Mouse (Mus musculus): ENCODE data around the gene F11. TPM values are rescaled to one million over a fixed set of nuclear protein-coding genes. Genes with fewer than 3 reads are reported as not detected.

F11 gene
- polyA plus RNA-seq, 1 experiment: not detected

DNA sequence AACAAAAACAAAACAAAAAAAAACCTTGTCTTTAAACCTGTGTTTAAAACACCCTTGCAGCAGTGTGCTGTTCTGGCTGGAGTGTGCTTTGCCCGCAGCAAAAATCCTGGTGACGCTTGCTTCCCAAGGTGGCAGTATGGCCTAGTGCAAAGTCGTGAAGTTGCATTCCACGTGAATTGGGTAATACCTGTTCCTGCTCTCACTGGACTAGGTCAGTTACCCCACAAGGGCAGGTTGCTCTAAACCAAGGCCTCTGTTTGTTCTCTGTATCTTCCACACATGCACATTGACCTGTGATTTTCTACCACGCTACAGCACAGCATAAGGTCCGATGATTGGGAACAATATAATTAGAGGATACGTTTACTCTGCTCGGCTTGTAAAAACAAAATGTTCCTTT, 19.8 kb upstream of the F11 start:
- Histone ChIP-seq H3K27ac (ENCODE audit: control insufficient read depth, insufficient read depth, low read depth, low read length, poor library complexity) (no peak overlapping the region), H3K4me1 (ENCODE audit: control insufficient read depth, insufficient read depth, low read length) (no peaks in the 10 kb centered on the region), H3K4me3 (replicated peaks; ENCODE audit: control insufficient read depth, low read depth, low read length) (no peak overlapping the region)
- TF ChIP-seq CTCF (IDR thresholded peaks at IDR 0.05; ENCODE audit: control insufficient read depth, insufficient read depth, low read length) (no peak), POLR2A (IDR thresholded peaks at IDR 0.05; ENCODE audit: borderline replicate concordance, control insufficient read depth, low read depth, low read length) (no peak)
- WGBS: 83% methylated on average over 8 of the region's 8 CpGs

DNA sequence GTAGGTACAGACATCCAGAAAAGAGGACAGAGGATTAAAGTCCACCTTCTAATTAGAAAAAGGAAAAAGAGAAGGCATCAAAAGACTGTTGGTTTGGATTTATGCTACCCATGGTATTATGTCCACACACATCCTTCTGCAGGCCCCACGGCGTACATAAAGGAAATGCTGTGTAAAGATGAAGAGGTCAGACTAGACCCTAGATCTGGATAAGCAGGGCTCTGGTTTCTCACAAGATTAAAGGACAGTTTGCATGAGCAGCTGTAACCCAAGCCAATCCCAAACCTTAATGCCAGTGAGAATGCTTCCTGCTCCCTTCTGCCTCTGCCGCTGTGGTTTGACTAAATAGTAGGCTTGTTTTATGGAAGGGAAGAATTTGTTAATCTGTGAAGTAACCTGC, 15.6 kb upstream of the F11 start:
- H3K4me1 ChIP-seq (ENCODE audit: control insufficient read depth, insufficient read depth, low read length): no peaks in the 10 kb centered on the region
- H3K4me3 ChIP-seq (replicated peaks; ENCODE audit: control insufficient read depth, low read depth, low read length): no peak overlapping the region
- TF ChIP-seq CTCF (IDR thresholded peaks at IDR 0.05; ENCODE audit: control insufficient read depth, insufficient read depth, low read length) (no peak), POLR2A (IDR thresholded peaks at IDR 0.05; ENCODE audit: borderline replicate concordance, control insufficient read depth, low read depth, low read length) (no peak)
- no peak overlapping the region for H3K27ac ChIP-seq (ENCODE audit: control insufficient read depth, insufficient read depth, low read depth, low read length, poor library complexity)
- 66% methylated on average over 3 of the region's 3 CpGs for WGBS

DNA sequence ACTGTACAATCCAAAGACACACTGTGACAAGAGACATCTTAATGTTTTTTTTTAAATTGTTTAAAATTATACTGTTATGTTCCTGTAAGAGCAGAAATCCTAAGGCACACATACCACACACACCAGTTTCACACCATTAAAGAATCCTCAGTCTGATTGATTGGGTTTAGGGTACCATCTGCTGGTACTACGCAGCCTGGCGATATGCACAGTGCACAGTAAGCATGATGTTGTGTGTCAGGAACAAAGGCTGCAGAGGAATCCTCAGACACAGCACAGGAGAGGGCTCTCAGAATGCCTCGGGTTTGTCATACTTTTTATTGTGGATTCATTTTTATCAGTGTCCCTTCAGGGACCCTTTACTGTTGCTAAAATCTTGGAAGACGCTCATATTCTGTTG, 12.5 kb upstream of the F11 start:
- no peak overlapping the region for H3K4me3 ChIP-seq (replicated peaks; ENCODE audit: control insufficient read depth, low read depth, low read length)
- no peak for TF ChIP-seq POLR2A (IDR thresholded peaks at IDR 0.05; ENCODE audit: borderline replicate concordance, control insufficient read depth, low read depth, low read length)
- no peak for TF ChIP-seq CTCF (IDR thresholded peaks at IDR 0.05; ENCODE audit: control insufficient read depth, insufficient read depth, low read length)
- H3K27ac ChIP-seq (ENCODE audit: control insufficient read depth, insufficient read depth, low read depth, low read length, poor library complexity): no peak overlapping the region
- WGBS: 78% methylated on average over 4 of the region's 4 CpGs
- H3K4me1 ChIP-seq (ENCODE audit: control insufficient read depth, insufficient read depth, low read length): no peaks in the 10 kb centered on the region

DNA sequence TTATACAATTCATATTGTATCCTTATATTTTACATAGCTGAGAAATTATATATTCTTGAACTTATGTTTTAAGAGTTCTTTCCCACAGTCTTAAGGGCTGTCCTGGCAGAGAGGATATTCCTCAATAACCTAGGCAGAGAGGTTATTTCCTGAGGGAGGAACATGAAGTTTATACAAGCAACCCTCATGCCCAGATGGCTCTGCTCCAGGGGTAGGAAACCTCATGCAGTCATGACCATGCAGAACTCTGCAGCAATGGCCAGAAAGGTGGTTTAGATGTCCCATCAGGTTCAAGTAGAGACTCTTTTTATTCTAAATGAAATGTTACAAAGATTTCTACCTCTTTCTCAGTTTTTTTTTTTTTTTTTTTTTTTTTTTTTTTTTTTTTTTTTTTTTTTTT, 7.2 kb upstream of the F11 start:
- TF ChIP-seq CTCF (IDR thresholded peaks at IDR 0.05; ENCODE audit: control insufficient read depth, insufficient read depth, low read length) (no peak), POLR2A (IDR thresholded peaks at IDR 0.05; ENCODE audit: borderline replicate concordance, control insufficient read depth, low read depth, low read length) (no peak)
- no peak overlapping the region for H3K4me3 ChIP-seq (replicated peaks; ENCODE audit: control insufficient read depth, low read depth, low read length)
- no peak overlapping the region for H3K27ac ChIP-seq (ENCODE audit: control insufficient read depth, insufficient read depth, low read depth, low read length, poor library complexity)
- no peaks in the 10 kb centered on the region for H3K4me1 ChIP-seq (ENCODE audit: control insufficient read depth, insufficient read depth, low read length)

DNA sequence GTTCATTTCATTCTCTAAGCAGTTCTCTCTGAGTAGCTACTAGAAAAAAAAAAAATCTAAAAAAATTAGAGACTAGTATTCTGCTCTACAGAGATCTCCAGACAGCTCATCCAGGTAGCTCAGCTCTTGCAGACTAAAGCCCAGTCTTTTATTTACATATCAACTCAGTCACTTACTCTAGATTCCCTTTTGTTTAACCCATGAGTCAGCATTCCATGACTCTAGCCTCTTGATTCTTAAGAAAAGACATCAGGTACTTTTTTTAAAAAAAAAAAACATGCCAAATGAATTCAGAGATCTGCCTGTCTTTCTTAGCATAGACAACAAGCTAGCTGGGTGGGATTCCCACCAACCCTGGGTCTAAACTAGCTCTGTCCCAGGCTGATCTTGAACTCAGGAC, 6.7 kb upstream of the F11 start:
- no peaks in the 10 kb centered on the region for H3K4me1 ChIP-seq (ENCODE audit: control insufficient read depth, insufficient read depth, low read length)
- TF ChIP-seq POLR2A (IDR thresholded peaks at IDR 0.05; ENCODE audit: borderline replicate concordance, control insufficient read depth, low read depth, low read length) (no peak), CTCF (IDR thresholded peaks at IDR 0.05; ENCODE audit: control insufficient read depth, insufficient read depth, low read length) (no peak)
- no peak overlapping the region for H3K27ac ChIP-seq (ENCODE audit: control insufficient read depth, insufficient read depth, low read depth, low read length, poor library complexity)
- no peak overlapping the region for H3K4me3 ChIP-seq (replicated peaks; ENCODE audit: control insufficient read depth, low read depth, low read length)

DNA sequence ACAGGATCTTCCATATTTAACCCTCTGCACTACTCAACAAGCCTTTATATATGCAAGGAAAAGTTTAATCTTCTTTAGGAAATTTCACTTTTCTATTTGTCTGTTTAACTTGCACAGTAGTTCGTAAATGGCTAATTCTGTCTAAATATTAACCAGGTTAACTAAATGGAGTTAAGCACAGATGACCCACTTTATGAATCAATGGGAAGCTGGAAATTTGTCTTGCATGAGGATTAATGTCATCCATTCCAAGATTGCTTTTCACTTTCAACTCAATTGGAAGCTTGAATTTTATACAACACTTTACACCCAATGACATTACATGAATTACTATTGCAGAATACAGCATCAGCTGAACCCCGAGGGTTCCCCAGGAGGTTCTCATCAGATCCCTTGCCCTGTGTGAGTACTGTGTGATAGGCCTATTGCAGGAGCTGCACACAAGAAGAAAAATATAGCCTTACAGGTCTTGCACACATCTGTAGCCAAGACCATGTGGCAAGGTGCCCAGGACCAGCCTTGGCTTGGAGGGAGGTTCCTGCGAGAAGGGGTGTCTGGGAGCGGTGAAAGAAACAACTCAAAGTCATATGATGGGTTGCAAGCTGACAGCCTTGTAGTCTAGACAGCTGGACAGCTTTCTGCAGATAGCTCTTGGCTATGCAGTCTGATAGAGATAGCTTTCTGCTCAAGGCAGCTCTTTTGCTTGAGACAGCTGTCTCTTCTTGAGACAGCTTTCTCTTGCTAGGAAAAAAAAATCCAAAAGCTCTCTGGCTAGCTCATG, 6.0 kb upstream of the F11 start:
- H3K4me3 ChIP-seq (replicated peaks; ENCODE audit: control insufficient read depth, low read depth, low read length): no peak overlapping the region
- no peaks in the 10 kb centered on the region for H3K4me1 ChIP-seq (ENCODE audit: control insufficient read depth, insufficient read depth, low read length)
- WGBS: 78% methylated on average over 4 of the region's 4 CpGs
- no peak overlapping the region for H3K27ac ChIP-seq (ENCODE audit: control insufficient read depth, insufficient read depth, low read depth, low read length, poor library complexity)
- TF ChIP-seq CTCF (IDR thresholded peaks at IDR 0.05; ENCODE audit: control insufficient read depth, insufficient read depth, low read length) (no peak), POLR2A (IDR thresholded peaks at IDR 0.05; ENCODE audit: borderline replicate concordance, control insufficient read depth, low read depth, low read length) (no peak)

DNA sequence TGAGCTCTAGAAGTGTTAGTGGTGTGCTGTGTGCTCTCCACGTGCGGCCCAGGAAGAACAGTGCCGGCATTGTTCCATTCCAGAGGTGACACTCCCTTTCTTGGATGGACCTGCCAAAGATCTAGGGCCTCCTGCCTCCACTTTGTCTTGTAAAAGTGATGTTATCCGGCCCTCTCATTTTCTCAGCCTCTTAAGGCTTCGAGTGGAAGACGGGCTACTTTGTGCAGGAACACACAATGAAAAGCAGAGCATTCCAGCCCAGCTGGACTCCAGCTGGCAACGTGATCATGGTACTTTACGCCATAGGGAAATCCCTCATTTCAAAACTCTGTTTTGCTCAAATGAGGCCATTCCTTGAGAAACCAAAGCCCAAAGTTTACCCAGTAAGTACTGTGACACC, 5.2 kb upstream of the F11 start:
- no peaks in the 10 kb centered on the region for H3K4me1 ChIP-seq (ENCODE audit: control insufficient read depth, insufficient read depth, low read length)
- WGBS: 78% methylated on average over 8 of the region's 8 CpGs
- TF ChIP-seq POLR2A (IDR thresholded peaks at IDR 0.05; ENCODE audit: borderline replicate concordance, control insufficient read depth, low read depth, low read length) (no peak), CTCF (IDR thresholded peaks at IDR 0.05; ENCODE audit: control insufficient read depth, insufficient read depth, low read length) (no peak)
- H3K27ac ChIP-seq (ENCODE audit: control insufficient read depth, insufficient read depth, low read depth, low read length, poor library complexity): no peak overlapping the region
- no peak overlapping the region for H3K4me3 ChIP-seq (replicated peaks; ENCODE audit: control insufficient read depth, low read depth, low read length)

DNA sequence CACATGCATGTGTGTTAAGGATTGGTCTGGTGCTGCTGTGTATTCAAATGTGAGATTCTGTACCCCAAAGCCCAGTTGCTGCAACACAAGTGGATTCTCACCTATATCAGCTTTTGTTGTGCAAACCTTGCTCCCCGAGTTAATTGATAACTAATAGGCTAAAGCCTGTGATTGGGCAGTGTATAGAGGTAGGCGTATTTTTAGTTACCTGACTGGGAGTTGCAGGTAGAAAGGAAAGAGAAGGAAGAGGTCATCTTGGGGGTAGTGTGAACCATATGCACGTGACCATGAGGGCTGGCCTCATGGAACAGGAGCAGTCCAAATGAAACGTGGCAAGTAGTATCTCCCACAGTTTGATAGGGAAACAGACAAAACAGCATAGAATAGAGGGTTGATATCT, 3.1 kb upstream of the F11 start:
- TF ChIP-seq POLR2A (IDR thresholded peaks at IDR 0.05; ENCODE audit: borderline replicate concordance, control insufficient read depth, low read depth, low read length) (no peak), CTCF (IDR thresholded peaks at IDR 0.05; ENCODE audit: control insufficient read depth, insufficient read depth, low read length) (no peak)
- Histone ChIP-seq H3K27ac (ENCODE audit: control insufficient read depth, insufficient read depth, low read depth, low read length, poor library complexity) (no peak overlapping the region), H3K4me3 (replicated peaks; ENCODE audit: control insufficient read depth, low read depth, low read length) (no peak overlapping the region), H3K4me1 (ENCODE audit: control insufficient read depth, insufficient read depth, low read length) (no peaks in the 10 kb centered on the region)
- WGBS: 70% methylated on average over 4 of the region's 4 CpGs

DNA sequence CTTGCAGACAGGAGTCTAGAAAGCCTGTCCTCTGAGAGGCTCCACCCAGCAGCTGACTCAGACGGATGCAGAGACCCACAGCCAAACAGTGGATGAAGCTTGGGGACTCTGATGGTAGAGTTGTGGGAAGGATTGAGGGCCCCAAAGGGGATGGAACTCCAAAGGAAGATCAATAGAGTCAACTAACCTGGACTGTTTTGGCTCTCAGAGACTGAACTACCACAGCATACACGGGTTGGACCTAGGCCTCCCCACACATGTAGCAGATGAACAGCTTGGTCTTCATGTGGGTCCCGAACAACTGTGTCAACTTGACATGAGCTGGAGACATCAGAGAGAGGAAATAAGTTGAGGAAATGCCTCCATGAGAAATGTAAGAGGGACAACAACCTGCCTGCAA, 1.0 kb upstream of the F11 start:
- TF ChIP-seq CTCF (IDR thresholded peaks at IDR 0.05; ENCODE audit: control insufficient read depth, insufficient read depth, low read length): no peak
- TF ChIP-seq POLR2A (IDR thresholded peaks at IDR 0.05; ENCODE audit: borderline replicate concordance, control insufficient read depth, low read depth, low read length): no peak
- 71% methylated on average over 3 of the region's 3 CpGs for WGBS
- no peak overlapping the region for H3K4me3 ChIP-seq (replicated peaks; ENCODE audit: control insufficient read depth, low read depth, low read length)
- no peak overlapping the region for H3K27ac ChIP-seq (ENCODE audit: control insufficient read depth, insufficient read depth, low read depth, low read length, poor library complexity)
- no peaks in the 10 kb centered on the region for H3K4me1 ChIP-seq (ENCODE audit: control insufficient read depth, insufficient read depth, low read length)
